Mouse (Mus musculus): Measurements from ENCODE around the gene Cacng2. TPM values are rescaled to one million over a fixed set of nuclear protein-coding genes. Genes with fewer than 3 reads are reported as not detected.

Gene Cacng2
- polyA plus RNA-seq, 1 experiment, result 28.4 TPM

GRCm38 (mm10) chr15:78148565-78148964, 28.7 kb upstream of the Cacng2 start:
- no peak overlapping the region for H3K27ac ChIP-seq (ENCODE audit: insufficient read depth, low read length)
- H3K4me1 ChIP-seq (ENCODE audit: control insufficient read depth, insufficient read depth, low read length), result no peaks in the 10 kb centered on the region
- no peak for TF ChIP-seq CTCF (IDR thresholded peaks at IDR 0.05; ENCODE audit: extremely low read depth, insufficient read depth, low read length)
- TF ChIP-seq POLR2A (IDR thresholded peaks at IDR 0.05; ENCODE audit: extremely low read depth, insufficient read depth, low read length), result no peak
- no peak overlapping the region for H3K4me3 ChIP-seq (ENCODE audit: insufficient read depth, low read length)

GRCm38 (mm10) chr15:78140226-78140625, 20.4 kb upstream of the Cacng2 start:
- no peak for TF ChIP-seq POLR2A (IDR thresholded peaks at IDR 0.05; ENCODE audit: extremely low read depth, insufficient read depth, low read length)
- Histone ChIP-seq H3K4me1 (ENCODE audit: control insufficient read depth, insufficient read depth, low read length) (no peaks in the 10 kb centered on the region), H3K4me3 (ENCODE audit: insufficient read depth, low read length) (no peak overlapping the region), H3K27ac (ENCODE audit: insufficient read depth, low read length) (no peak overlapping the region)

GRCm38 (mm10) chr15:78134606-78135005, 14.8 kb upstream of the Cacng2 start:
- no peak overlapping the region for H3K4me3 ChIP-seq (ENCODE audit: insufficient read depth, low read length)
- TF ChIP-seq POLR2A (IDR thresholded peaks at IDR 0.05; ENCODE audit: extremely low read depth, insufficient read depth, low read length), result no peak
- H3K27ac ChIP-seq (ENCODE audit: insufficient read depth, low read length), result no peak overlapping the region
- H3K4me1 ChIP-seq (ENCODE audit: control insufficient read depth, insufficient read depth, low read length), result no peaks in the 10 kb centered on the region

GRCm38 (mm10) chr15:78133389-78133788, 13.6 kb upstream of the Cacng2 start:
- H3K4me3 ChIP-seq (ENCODE audit: insufficient read depth, low read length), result no peak overlapping the region
- H3K4me1 ChIP-seq (ENCODE audit: control insufficient read depth, insufficient read depth, low read length), result no peaks in the 10 kb centered on the region
- no peak overlapping the region for H3K27ac ChIP-seq (ENCODE audit: insufficient read depth, low read length)
- TF ChIP-seq POLR2A (IDR thresholded peaks at IDR 0.05; ENCODE audit: extremely low read depth, insufficient read depth, low read length), result no peak
- TF ChIP-seq CTCF (IDR thresholded peaks at IDR 0.05; ENCODE audit: extremely low read depth, insufficient read depth, low read length), result no peak

GRCm38 (mm10) chr15:78119248-78119647, 580 bp downstream of the Cacng2 start:
- Histone ChIP-seq H3K27ac (ENCODE audit: insufficient read depth, low read length) (peak overlapping the region; percentile 97), H3K4me1 (ENCODE audit: control insufficient read depth, insufficient read depth, low read length) (no peaks in the 10 kb centered on the region; the same call in 1 of the 2 replicates), H3K4me3 (ENCODE audit: insufficient read depth, low read length) (peak overlapping the region; percentile 77)
- TF ChIP-seq CTCF (IDR thresholded peaks at IDR 0.05; ENCODE audit: extremely low read depth, insufficient read depth, low read length) (no peak), POLR2A (IDR thresholded peaks at IDR 0.05; ENCODE audit: extremely low read depth, insufficient read depth, low read length) (no peak)

GRCm38 (mm10) chr15:78118275-78118995, 1.4 kb downstream of the Cacng2 start:
- Histone ChIP-seq H3K4me1 (ENCODE audit: control insufficient read depth, insufficient read depth, low read length) (no peaks in the 10 kb centered on the region), H3K27ac (ENCODE audit: insufficient read depth, low read length) (peak overlapping the region; percentile 43), H3K4me3 (ENCODE audit: insufficient read depth, low read length) (peak overlapping the region; percentile 77)
- TF ChIP-seq CTCF (IDR thresholded peaks at IDR 0.05; ENCODE audit: extremely low read depth, insufficient read depth, low read length) (no peak), POLR2A (IDR thresholded peaks at IDR 0.05; ENCODE audit: extremely low read depth, insufficient read depth, low read length) (0 out of 2 replicates have a peak, but pooled peaks have one; percentile 12)

- no peaks in the 10 kb centered on the region for H3K4me1 ChIP-seq (ENCODE audit: control insufficient read depth, insufficient read depth, low read length)
- H3K27ac ChIP-seq (ENCODE audit: insufficient read depth, low read length), result peak overlapping the region; percentile 75; the same call in 1 of the 2 replicates
- TF ChIP-seq POLR2A (IDR thresholded peaks at IDR 0.05; ENCODE audit: extremely low read depth, insufficient read depth, low read length) (no peak), CTCF (IDR thresholded peaks at IDR 0.05; ENCODE audit: extremely low read depth, insufficient read depth, low read length) (no peak)
- H3K4me3 ChIP-seq (ENCODE audit: insufficient read depth, low read length), result peak overlapping the region; percentile 77
Observed at GRCm38 (mm10) chr15:78117731-78118130, 2.1 kb downstream of the Cacng2 start.

GRCm38 (mm10) chr15:78116936-78117335, 2.9 kb downstream of the Cacng2 start:
- H3K4me3 ChIP-seq (ENCODE audit: insufficient read depth, low read length), result peak overlapping the region; percentile 77
- TF ChIP-seq POLR2A (IDR thresholded peaks at IDR 0.05; ENCODE audit: extremely low read depth, insufficient read depth, low read length) (no peak), CTCF (IDR thresholded peaks at IDR 0.05; ENCODE audit: extremely low read depth, insufficient read depth, low read length) (no peak)
- no peaks in the 10 kb centered on the region for H3K4me1 ChIP-seq (ENCODE audit: control insufficient read depth, insufficient read depth, low read length)
- H3K27ac ChIP-seq (ENCODE audit: insufficient read depth, low read length), result no peak overlapping the region

GRCm38 (mm10) chr15:78116244-78116643, 3.6 kb downstream of the Cacng2 start:
- TF ChIP-seq CTCF (IDR thresholded peaks at IDR 0.05; ENCODE audit: extremely low read depth, insufficient read depth, low read length), result no peak
- no peak for TF ChIP-seq POLR2A (IDR thresholded peaks at IDR 0.05; ENCODE audit: extremely low read depth, insufficient read depth, low read length)

GRCm38 (mm10) chr15:78099516-78099915, 20.3 kb downstream of the Cacng2 start:
- H3K27ac ChIP-seq (ENCODE audit: insufficient read depth, low read length), result no peak overlapping the region
- H3K4me3 ChIP-seq (ENCODE audit: insufficient read depth, low read length), result no peak overlapping the region

More at GRCm38 (mm10) chr15:78116244-78116643, 3.6 kb downstream of the Cacng2 start:
- H3K27ac ChIP-seq (ENCODE audit: insufficient read depth, low read length), result no peak overlapping the region
- no peaks in the 10 kb centered on the region for H3K4me1 ChIP-seq (ENCODE audit: control insufficient read depth, insufficient read depth, low read length)
- peak overlapping the region; percentile 77; the same call in 1 of the 2 replicates for H3K4me3 ChIP-seq (ENCODE audit: insufficient read depth, low read length)

More at GRCm38 (mm10) chr15:78099516-78099915, 20.3 kb downstream of the Cacng2 start:
- peaks cover 6% of the 10 kb centered on the region for H3K4me1 ChIP-seq (ENCODE audit: control insufficient read depth, insufficient read depth, low read length)
- TF ChIP-seq CTCF (IDR thresholded peaks at IDR 0.05; ENCODE audit: extremely low read depth, insufficient read depth, low read length), result no peak
- no peak for TF ChIP-seq POLR2A (IDR thresholded peaks at IDR 0.05; ENCODE audit: extremely low read depth, insufficient read depth, low read length)
